9 mouse cellular contexts compared by ENCODE assay signal in genomic region chr6:72519892-72520663, GRCm38 (mm10). TPM values are rescaled to one million over a fixed set of nuclear protein-coding genes. Genes with fewer than 3 reads are reported as not detected.
A peak's percentile ranks its signal among the peaks of the same experiment; 100 is the strongest.
DNase-seq lines count a peak whose midpoint lies in the region; ATAC-seq lines count a peak whose summit lies in the region.
"Had no signal": no experiment of that assay in that cellular context is flagged by ENCODE, and none has a peak within 500 bp of the region (broad histone marks: within the 10 kb centered on the region; RNA-seq: fewer than 3 reads in every experiment).

No protein-coding gene starts in this region.

- no peaks in the 10 kb centered on the region for H3K27me3 ChIP-seq in forebrain, embryonic 15.5 days
- H3K27me3 ChIP-seq in hindbrain, embryonic 12.5 days: no peaks in the 10 kb centered on the region
- H3K27me3 ChIP-seq in limb, embryonic 15.5 days: no peaks in the 10 kb centered on the region

- peak overlapping the region; percentile 31 for H3K4me2 ChIP-seq in forebrain, embryonic 15.5 days (replicated peaks)
- H3K4me2 ChIP-seq in hindbrain, embryonic 12.5 days (replicated peaks): peak overlapping the region; percentile 42
- H3K4me2 ChIP-seq in limb, embryonic 15.5 days: peak overlapping the region; percentile 26; the same call in 1 of the 2 replicates

- no peaks in the 10 kb centered on the region for H3K36me3 ChIP-seq in forebrain, embryonic 15.5 days
- no peaks in the 10 kb centered on the region for H3K36me3 ChIP-seq in hindbrain, embryonic 12.5 days
- H3K36me3 ChIP-seq in limb, embryonic 15.5 days: no peaks in the 10 kb centered on the region

- peak; percentile 55 for DNase-seq in right cerebral cortex, adult 18-20 months
- no peak for DNase-seq in right cerebral cortex, postnatal 36 days (ENCODE audit: low spot score in 2 of 2)
- peak; percentile 56 to 58 for DNase-seq in right cerebral cortex, adult 2 months (ENCODE audit: low spot score in 2 of 2)
- DNase-seq in urinary bladder, postnatal 36 days (ENCODE audit: low spot score in 2 of 2): no peak

- no peaks in the 10 kb centered on the region for H3K9me3 ChIP-seq in forebrain, embryonic 15.5 days
- H3K9me3 ChIP-seq in hindbrain, embryonic 12.5 days (replicated peaks): no peaks in the 10 kb centered on the region
- no peaks in the 10 kb centered on the region for H3K9me3 ChIP-seq in limb, embryonic 15.5 days

- ATAC-seq in forebrain, embryonic 15.5 days (replicated peaks): peak; percentile 86
- ATAC-seq in hindbrain, embryonic 12.5 days (ENCODE audit: low FRiP score): peak; percentile 92
- ATAC-seq in limb, embryonic 15.5 days (ENCODE audit: insufficient number of reproducible peaks, low FRiP score, low TSS enrichment, low read depth): peak; percentile 27; the same call in 1 of the 2 replicates
- no peak for ATAC-seq in megakaryocyte, adult 5-6 weeks (ENCODE audit: poor library complexity, severe bottlenecking)

- H3K4me1 ChIP-seq in forebrain, embryonic 15.5 days: peaks cover 27% of the 10 kb centered on the region
- H3K4me1 ChIP-seq in hindbrain, embryonic 12.5 days: peaks cover 35% of the 10 kb centered on the region
- H3K4me1 ChIP-seq in limb, embryonic 15.5 days: peaks cover 17% of the 10 kb centered on the region

- WGBS in forebrain, embryonic 15.5 days: 6% methylated on average over 10 of the region's 10 CpGs
- WGBS in hindbrain, embryonic 12.5 days: 7% methylated on average over 10 of the region's 10 CpGs
- WGBS in limb, embryonic 15.5 days: 18% methylated on average over 10 of the region's 10 CpGs

- H3K9ac ChIP-seq in forebrain, embryonic 15.5 days (replicated peaks): peak overlapping the region; percentile 28; the same call in 1 of the 2 replicates
- peak overlapping the region; percentile 47; the same call in 1 of the 2 replicates for H3K9ac ChIP-seq in hindbrain, embryonic 12.5 days
- H3K9ac ChIP-seq in limb, embryonic 15.5 days: no peak overlapping the region
- H3K9ac ChIP-seq: liver, embryonic 14.5 days had no signal

- H3K4me3 ChIP-seq in forebrain, embryonic 15.5 days: no peak overlapping the region; the same call in 1 of the 2 replicates
- peak overlapping the region; percentile 11; the same call in 1 of the 2 replicates for H3K4me3 ChIP-seq in hindbrain, embryonic 12.5 days
- H3K4me3 ChIP-seq in limb, embryonic 15.5 days: no peak overlapping the region

- peak overlapping the region; percentile 94 for H3K27ac ChIP-seq in forebrain, embryonic 15.5 days (replicated peaks)
- peak overlapping the region; percentile 96 for H3K27ac ChIP-seq in hindbrain, embryonic 12.5 days
- peak overlapping the region; percentile 75 for H3K27ac ChIP-seq in limb, embryonic 15.5 days
- H3K27ac ChIP-seq: liver, embryonic 14.5 days had no signal

RNA-seq across cellular contexts. Expression of gene Sh2d6, which starts 1.4 kb away (rescaled TPM):
- polyA plus RNA-seq in forebrain, embryonic 15.5 days (2015; fragmentation: Nextera tagmentation; extraction: Ambion mirVana): 0.37 and 0.55 TPM in 2 replicates
- 0.62 and 0.82 TPM in 2 replicates for polyA plus RNA-seq in hindbrain, embryonic 12.5 days (2016; fragmentation: Nextera tagmentation; extraction: Ambion mirVana)
- 0.17 and 0.36 TPM in 2 replicates for polyA plus RNA-seq in limb, embryonic 15.5 days (2015; fragmentation: Nextera tagmentation; extraction: Ambion mirVana)
- 0.25 TPM in 1 of 2 replicates, not detected in the other for total RNA-seq in megakaryocyte, adult 5-6 weeks (2015)
- 0.18 TPM in 1 of 2 replicates, not detected in the other for total RNA-seq in megakaryocyte, adult 5-6 weeks (2017)
- polyA plus RNA-seq: liver, embryonic 14.5 days had no signal

RNA-seq across cellular contexts. Expression of gene Capg, which starts 24.1 kb away (rescaled TPM):
- polyA plus RNA-seq in forebrain, embryonic 15.5 days (2015; fragmentation: Nextera tagmentation; extraction: Ambion mirVana): 3.5 and 4.8 TPM in 2 replicates
- 10.6 and 15.0 TPM in 2 replicates for polyA plus RNA-seq in hindbrain, embryonic 12.5 days (2016; fragmentation: Nextera tagmentation; extraction: Ambion mirVana)
- polyA plus RNA-seq in limb, embryonic 15.5 days (2015; fragmentation: Nextera tagmentation; extraction: Ambion mirVana): 123 and 127 TPM in 2 replicates
- 164 and 167 TPM in 2 replicates for total RNA-seq in megakaryocyte, adult 5-6 weeks (2015)
- total RNA-seq in megakaryocyte, adult 5-6 weeks (2017): 341 and 407 TPM in 2 replicates

Comparison
In these comparisons a context has a peak if more than half of its experiments do, and no peak if none do; other contexts are left out.
1. DNase-seq: peak in right cerebral cortex, adult 18-20 months (single experiment) and right cerebral cortex, adult 2 months (2 of 2); none in right cerebral cortex, postnatal 36 days (0 of 2) and urinary bladder, postnatal 36 days (0 of 2).
2. Peak in every context shown above with its lines, with median percentiles within 50 percentile points of each other: H3K27ac ChIP-seq and H3K4me2 ChIP-seq.